Mouse (Mus musculus): ENCODE results near the gene Sh3bp2.

Sh3bp2 gene

GRCm38 (mm10) chr5:34524511-34524910 is 1.1 kb upstream of the Sh3bp2 start:
- no peak for DNase-seq (ENCODE audit: low read depth, low spot score)

DNA sequence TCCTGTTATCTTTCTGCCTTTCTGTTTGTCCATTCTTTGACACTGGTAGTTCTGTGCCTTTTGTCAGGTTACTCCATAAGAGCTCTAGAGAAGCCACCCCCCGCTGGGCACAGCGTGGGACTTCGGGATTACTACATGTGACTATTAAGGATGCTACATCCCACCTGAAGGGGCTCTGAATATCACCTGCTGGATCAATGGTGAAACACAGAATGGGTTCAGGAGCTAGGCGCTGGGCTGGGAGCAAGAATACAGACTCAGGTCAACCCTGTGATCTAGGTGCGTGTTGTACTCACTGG is 788 bp downstream of the Sh3bp2 start:
- DNase-seq (ENCODE audit: low read depth, low spot score) = peak; percentile 31

- no peak for DNase-seq (ENCODE audit: low read depth, low spot score)
Measured at GRCm38 (mm10) chr5:34527352-34527751, 1.7 kb downstream of the Sh3bp2 start.

GRCm38 (mm10) chr5:34528724-34529123 is 3.1 kb downstream of the Sh3bp2 start:
- DNase-seq (ENCODE audit: low read depth, low spot score) = no peak

DNA sequence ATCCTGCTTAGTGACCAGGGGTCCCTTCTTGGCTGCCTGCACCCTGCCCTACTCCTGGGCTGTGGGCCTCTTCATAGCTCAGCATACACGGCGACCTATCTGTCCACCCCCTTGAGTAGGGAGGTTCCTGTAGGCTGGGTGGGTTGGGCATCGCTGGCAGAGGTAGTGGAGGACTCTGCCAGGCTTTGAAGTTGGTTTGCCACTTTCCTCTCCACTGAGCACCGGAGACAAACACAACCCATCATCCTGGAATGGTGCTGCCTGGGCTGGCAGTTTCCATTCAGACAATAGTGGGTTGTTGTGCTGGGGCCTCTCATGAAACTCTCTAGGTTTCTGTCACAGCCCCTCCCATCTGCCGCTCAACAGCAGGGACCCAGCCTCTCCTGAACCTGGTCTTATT is 4.5 kb downstream of the Sh3bp2 start:
- no peak for DNase-seq (ENCODE audit: low read depth, low spot score)

GRCm38 (mm10) chr5:34530687-34531086 is 5.0 kb downstream of the Sh3bp2 start:
- DNase-seq (ENCODE audit: low read depth, low spot score) = no peak

- no peak for DNase-seq (ENCODE audit: low read depth, low spot score)
Measured at GRCm38 (mm10) chr5:34533066-34533465, 7.4 kb downstream of the Sh3bp2 start.

DNA sequence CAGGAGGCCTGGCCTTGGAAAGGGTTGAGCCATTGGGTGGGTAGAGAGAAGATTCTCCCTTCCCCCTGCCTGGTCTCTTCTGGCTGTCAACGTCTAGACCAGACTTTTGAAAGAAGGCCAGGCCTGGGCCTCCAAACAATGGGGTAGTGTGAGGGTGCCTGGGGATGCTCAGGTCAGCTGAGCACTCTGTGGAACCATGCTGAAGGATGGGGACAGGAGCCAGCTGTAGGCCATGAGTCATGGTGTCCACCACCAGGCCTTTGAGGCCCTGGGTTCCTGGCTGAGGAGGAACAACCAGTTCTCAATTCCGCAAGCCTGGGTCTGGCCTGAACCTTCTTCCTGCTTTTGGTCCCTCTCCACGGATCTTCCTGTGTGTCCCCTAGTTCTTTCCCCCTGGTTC is 8.2 kb downstream of the Sh3bp2 start:
- DNase-seq (ENCODE audit: low read depth, low spot score) = no peak

GRCm38 (mm10) chr5:34534776-34535581 is 9.3 kb downstream of the Sh3bp2 start:
- no peak for DNase-seq (ENCODE audit: low read depth, low spot score)

DNA sequence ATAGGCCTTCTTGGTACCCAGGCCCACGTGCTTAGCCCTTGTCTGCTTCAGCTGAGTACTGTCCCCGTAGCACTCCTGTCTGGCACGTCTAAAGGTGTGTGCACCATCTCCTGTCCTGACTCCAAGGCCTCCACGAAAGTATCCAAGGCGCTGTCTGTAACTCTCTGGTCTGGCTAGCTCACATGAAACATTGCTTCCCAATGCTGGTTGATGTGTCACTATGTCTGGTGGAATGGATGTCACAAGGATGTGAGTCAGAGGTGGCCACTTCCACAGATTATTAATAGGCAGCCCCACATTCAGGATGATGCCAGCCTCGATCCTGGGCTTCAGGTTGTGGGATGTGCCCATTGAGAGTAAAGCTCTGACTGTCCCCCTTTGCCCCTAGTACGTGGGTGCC is 10.2 kb downstream of the Sh3bp2 start:
- no peak for DNase-seq (ENCODE audit: low read depth, low spot score)

GRCm38 (mm10) chr5:34538079-34538478 is 12.4 kb downstream of the Sh3bp2 start:
- DNase-seq (ENCODE audit: low read depth, low spot score) = no peak

GRCm38 (mm10) chr5:34538527-34538926 is 12.9 kb downstream of the Sh3bp2 start:
- peak; percentile 74 for DNase-seq (ENCODE audit: low read depth, low spot score)

DNA sequence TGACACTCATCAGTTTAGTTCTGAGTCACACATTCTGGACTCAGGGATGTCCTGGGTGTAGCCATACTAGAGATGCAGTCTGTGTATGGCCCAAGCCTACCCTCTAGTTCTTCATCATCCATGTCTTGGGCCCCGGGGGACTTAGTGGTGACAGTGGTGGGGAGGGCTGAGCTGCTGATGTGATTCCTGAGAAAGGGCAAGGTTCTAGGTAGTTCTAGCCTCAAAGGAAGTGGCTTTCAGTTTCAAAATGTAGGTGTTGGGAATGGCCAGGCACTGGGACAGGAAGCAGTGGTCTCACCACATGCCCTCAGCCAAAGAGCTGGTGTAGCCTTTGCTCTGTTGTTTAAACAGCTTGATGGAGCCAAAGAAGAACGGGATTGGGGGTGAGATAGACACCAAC is 13.5 kb downstream of the Sh3bp2 start:
- no peak for DNase-seq (ENCODE audit: low read depth, low spot score)

DNA sequence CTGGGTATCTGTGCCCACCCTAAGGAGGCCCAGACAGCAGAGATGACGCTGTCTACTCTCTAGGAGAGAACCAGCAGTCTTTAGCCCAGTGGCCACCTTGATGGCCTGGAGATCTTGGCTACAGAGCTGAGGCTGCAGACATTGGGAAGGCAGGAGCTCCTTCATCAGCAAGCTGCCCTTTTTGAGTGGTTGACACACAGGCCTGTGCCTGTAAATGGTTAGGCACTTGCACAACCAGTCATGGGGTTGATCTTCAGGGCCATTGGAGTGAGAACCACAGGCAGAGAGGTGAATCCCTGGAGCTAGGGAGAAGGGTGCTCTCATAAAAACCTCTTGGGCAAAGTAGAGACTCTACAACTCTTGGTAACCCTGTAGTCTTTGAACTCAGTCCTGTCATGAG is 16.5 kb downstream of the Sh3bp2 start:
- no peak for DNase-seq (ENCODE audit: low read depth, low spot score)

- no peak for DNase-seq (ENCODE audit: low read depth, low spot score)
Measured at GRCm38 (mm10) chr5:34543114-34543513, 17.5 kb downstream of the Sh3bp2 start.

DNA sequence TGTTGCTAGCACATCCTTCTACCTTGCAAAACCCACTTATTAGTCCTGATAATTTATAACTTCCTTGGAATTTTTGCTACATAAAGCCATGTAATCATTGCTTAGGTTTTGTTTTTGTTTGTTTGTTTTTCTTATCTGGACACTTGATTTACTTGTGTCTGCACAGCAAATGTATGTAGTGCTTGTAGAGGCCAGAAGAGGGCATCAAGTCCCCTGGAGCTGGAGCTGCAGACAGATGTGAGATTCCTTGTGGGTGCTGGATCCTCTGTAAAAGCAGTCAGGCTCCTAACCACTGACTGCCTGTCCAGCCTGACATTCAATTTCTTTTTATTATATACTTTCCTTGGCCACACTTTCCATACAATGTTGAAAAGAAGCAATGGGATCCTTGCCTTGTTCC is 21.8 kb downstream of the Sh3bp2 start:
- DNase-seq (ENCODE audit: low read depth, low spot score) = peak; percentile 70

DNA sequence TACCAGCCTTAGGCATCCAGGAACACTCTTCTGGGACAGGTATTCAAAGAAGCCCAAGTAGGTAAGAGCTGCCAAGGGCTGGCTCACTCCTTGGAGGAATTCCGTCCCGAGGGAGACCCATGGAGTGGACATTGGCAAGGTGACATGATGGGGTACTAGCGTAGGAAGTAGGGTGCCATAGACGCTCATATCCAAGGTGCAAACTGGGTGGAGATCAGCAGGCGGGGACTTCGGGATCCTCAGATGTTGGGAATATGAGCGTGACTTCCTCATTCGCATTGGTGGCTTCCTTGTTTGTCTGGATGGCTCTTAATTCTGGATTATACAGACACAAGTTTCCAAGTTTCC is 23.5 kb downstream of the Sh3bp2 start:
- DNase-seq (ENCODE audit: low read depth, low spot score) = no peak

DNA sequence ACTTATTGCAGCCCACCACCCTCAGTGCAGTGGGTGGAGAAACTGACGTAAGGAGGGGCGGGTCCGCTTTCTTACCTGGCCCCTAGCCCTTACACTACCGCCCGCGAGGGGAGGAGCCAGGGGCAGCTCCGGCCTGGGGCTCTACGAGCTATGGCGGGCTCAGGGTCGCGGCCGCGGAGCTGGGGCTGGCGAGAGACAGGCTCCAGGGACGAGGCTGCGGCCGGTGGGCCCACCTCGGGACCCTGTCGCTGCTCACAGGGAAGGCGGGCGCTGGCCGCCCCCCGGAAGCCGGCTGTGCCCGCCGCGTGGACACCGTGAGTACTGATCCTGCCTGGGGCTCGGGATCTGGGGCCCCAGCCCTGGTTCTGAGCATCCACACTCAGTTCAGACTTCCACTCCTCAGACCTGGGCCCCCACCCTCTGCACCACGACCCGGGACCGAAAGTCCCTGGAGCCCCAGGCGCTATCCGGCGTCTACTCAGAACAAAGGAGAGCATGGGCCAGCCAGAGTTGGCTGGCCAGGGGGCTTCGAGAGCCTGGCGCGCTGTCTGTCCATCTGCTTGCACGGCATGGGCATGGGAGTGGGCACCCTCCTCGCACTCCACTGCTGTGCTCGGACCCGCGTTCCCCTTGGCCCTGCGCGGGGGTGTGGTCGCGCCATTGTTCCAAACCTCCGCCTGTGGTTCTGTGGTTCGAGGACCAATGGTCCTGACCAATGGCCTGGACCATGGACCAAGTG is 24.0 kb downstream of the Sh3bp2 start:
- peak; percentile 17 for DNase-seq (ENCODE audit: low read depth, low spot score)

GRCm38 (mm10) chr5:34550251-34550650 is 24.6 kb downstream of the Sh3bp2 start:
- DNase-seq (ENCODE audit: low read depth, low spot score) = no peak

DNA sequence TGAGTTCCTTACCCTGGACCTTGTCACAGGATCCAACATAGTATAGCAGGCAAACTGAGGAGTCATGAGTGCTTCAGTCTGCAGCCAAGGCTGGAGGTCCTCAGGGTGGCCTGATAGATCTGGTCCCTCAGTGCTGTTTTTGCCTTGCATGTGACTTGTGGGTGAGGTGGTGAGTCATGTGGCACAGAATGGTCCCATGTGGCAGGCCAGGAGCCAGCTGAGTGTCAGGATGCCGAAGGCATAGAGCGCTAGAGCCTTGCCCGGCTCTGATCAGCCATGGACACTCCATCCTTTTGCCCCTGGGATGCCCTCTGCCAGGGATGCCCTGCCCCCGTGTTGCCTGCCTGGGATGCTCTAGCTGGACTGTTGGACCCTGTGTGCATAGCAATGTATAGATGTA is 26.2 kb downstream of the Sh3bp2 start:
- DNase-seq (ENCODE audit: low read depth, low spot score) = no peak

GRCm38 (mm10) chr5:34563854-34564253 is 38.2 kb downstream of the Sh3bp2 start:
- DNase-seq (ENCODE audit: low read depth, low spot score) = no peak

DNA sequence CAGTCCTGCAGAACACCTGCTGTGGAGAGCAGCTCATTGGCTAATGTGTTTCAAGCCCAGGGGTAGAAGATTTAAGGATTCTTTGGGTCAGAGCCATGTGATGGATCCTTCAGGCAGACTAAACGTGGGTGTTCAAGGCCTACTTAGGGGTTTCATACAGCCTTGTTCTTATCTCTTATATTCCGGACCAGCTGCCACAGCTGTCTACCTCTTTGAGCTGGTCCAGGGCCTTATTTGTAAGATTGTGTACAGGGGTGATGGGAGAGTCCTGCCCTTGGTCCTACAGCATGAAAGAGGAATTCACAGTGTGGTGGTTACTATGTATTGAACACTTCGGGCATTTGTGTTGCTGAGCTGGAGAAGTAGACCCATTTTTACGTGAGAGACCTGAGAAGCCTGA is 38.7 kb downstream of the Sh3bp2 start:
- DNase-seq (ENCODE audit: low read depth, low spot score) = no peak

GRCm38 (mm10) chr5:34565545-34566283 is 40.1 kb downstream of the Sh3bp2 start:
- no peak for DNase-seq (ENCODE audit: low read depth, low spot score)
